Mouse (Mus musculus) intestine, embryonic 14.5 days (tissue): Measurements from ENCODE around the gene Adgrb3. TPM values are rescaled to one million over a fixed set of nuclear protein-coding genes. Genes with fewer than 3 reads are reported as not detected.

Experiments
- ATAC-seq: fragments of 200-750 bp; cut with Nextera tagmentation; replicated peaks from 2 replicates; pipeline ENCODE4 v1.8.0; 2017; ENCODE audit warnings: low read depth, moderate number of reproducible peaks, moderate TSS enrichment, moderate library complexity; ENCODE audit not compliant: low FRiP score, low TSS enrichment
- DNase-seq: peaks from one replicate; pipeline ENCODE4 v3.0.0-alpha.2; 2018; ENCODE audit warnings: low spot score
- H3K27ac ChIP-seq: fragments of 300-500 bp; sonication (generic); 2 replicates; pipeline ENCODE4 v1.5.1; 2014; ENCODE audit warnings: low read depth, mild to moderate bottlenecking, control low read depth
- H3K27me3 ChIP-seq: fragments of 300-500 bp; sonication (generic); replicated peaks from 2 replicates; pipeline ENCODE4 v1.6.1; 2014; ENCODE audit warnings: low read length, control low read depth; ENCODE audit not compliant: control insufficient read depth, insufficient read depth
- H3K36me3 ChIP-seq: fragments of 300-500 bp; sonication (generic); 2 replicates; pipeline ENCODE4 v1.6.1; 2014; ENCODE audit warnings: low read length, control low read depth; ENCODE audit not compliant: control insufficient read depth, insufficient read depth
- H3K4me1 ChIP-seq: fragments of 300-500 bp; sonication (generic); replicated peaks from 2 replicates; pipeline ENCODE4 v1.6.1; 2014; ENCODE audit warnings: low read length, control low read depth, mixed read lengths; ENCODE audit not compliant: control insufficient read depth, insufficient read depth
- H3K4me2 ChIP-seq: fragments of 300-500 bp; sonication (generic); 2 replicates; pipeline ENCODE4 v1.6.1; 2014; ENCODE audit warnings: low read length
- H3K4me3 ChIP-seq: fragments of 300-500 bp; sonication (generic); 2 replicates; pipeline ENCODE4 v1.5.1; 2014; ENCODE audit warnings: low read depth, low read length, control low read depth, mixed read lengths
- H3K9ac ChIP-seq: fragments of 300-500 bp; sonication (generic); 2 replicates; pipeline ENCODE4 v1.6.1; 2014; ENCODE audit warnings: mild to moderate bottlenecking, low read length
- H3K9me3 ChIP-seq: fragments of 300-500 bp; sonication (generic); 2 replicates; pipeline ENCODE4 v1.6.1; 2016; ENCODE audit warnings: low read length, control low read depth; ENCODE audit not compliant: control insufficient read depth
- WGBS: fragments of 180-500 bp; shearing (Covaris S2); extraction: QIAGEN DNeasy Blood & Tissue Kit; methylation state at CpG from one replicate; pipeline ENCODE4 v1.1.7; 2014; 5-methylcytosine and 5-hydroxymethylcytosine counted together
- polyA plus RNA-seq: library from polyadenylated mRNA; unstranded; fragments of >200 nt; fragmentation: Nextera tagmentation; extraction: Ambion mirVana; gene quantifications from 2 replicates; pipeline ENCODE4 v1.2.1, GENCODE M21; 2014

Adgrb3 gene
- polyA plus RNA-seq = 3.6 and 3.8 TPM in 2 replicates

GRCm38 (mm10) chr1:25828971-25829920 is at the start of gene Adgrb3:
Gene Adgrb3, minus strand, starts transcription at chr1:25829707.
- Histone ChIP-seq H3K4me3 (peak within 1 kb of the TSS; percentile 48), H3K4me2 (peak within 1 kb of the TSS; percentile 82), H3K27ac (no peak within 1 kb of the TSS), H3K27me3 (peaks cover 42% of the 10 kb centered on the region), H3K4me1 (no peaks in the 10 kb centered on the region), H3K36me3 (no peaks in the 10 kb centered on the region), H3K9ac (peak within 1 kb of the TSS; percentile 29; the same call in 1 of the 2 replicates), H3K9me3 (no peaks in the 10 kb centered on the region)
- ATAC-seq (no peak; the same call in 1 of the 2 replicates), DNase-seq (no peak)
- 6% methylated on average over 32 of the region's 32 CpGs for WGBS

- H3K4me1 ChIP-seq = no peaks in the 10 kb centered on the region
- no peaks in the 10 kb centered on the region for H3K36me3 ChIP-seq
- no peak overlapping the region for H3K9ac ChIP-seq
- H3K27ac ChIP-seq = no peak overlapping the region
- no peaks in the 10 kb centered on the region for H3K9me3 ChIP-seq
- ATAC-seq (no peak), DNase-seq (no peak)
- 89% methylated on average over 5 of the region's 5 CpGs for WGBS
- H3K4me3 ChIP-seq = no peak overlapping the region
- H3K4me2 ChIP-seq = no peak overlapping the region
- H3K27me3 ChIP-seq = no peaks in the 10 kb centered on the region
Observed at GRCm38 (mm10) chr1:25877526-25877925, 48.0 kb upstream of the Adgrb3 start.

- ATAC-seq (no peak), DNase-seq (no peak)
- no peaks in the 10 kb centered on the region for H3K9me3 ChIP-seq
- no peaks in the 10 kb centered on the region for H3K36me3 ChIP-seq
- no peak overlapping the region for H3K4me2 ChIP-seq
- no peaks in the 10 kb centered on the region for H3K4me1 ChIP-seq
- WGBS = 80% methylated on average over 2 of the region's 2 CpGs
- no peak overlapping the region for H3K4me3 ChIP-seq
- H3K9ac ChIP-seq = no peak overlapping the region
- no peak overlapping the region for H3K27ac ChIP-seq
- H3K27me3 ChIP-seq = no peaks in the 10 kb centered on the region
Observed at GRCm38 (mm10) chr1:25857473-25857872, 28.0 kb upstream of the Adgrb3 start.

- no peak overlapping the region for H3K4me2 ChIP-seq
- H3K9ac ChIP-seq = no peak overlapping the region
- H3K36me3 ChIP-seq = no peaks in the 10 kb centered on the region
- DNase-seq = no peak
- H3K4me3 ChIP-seq = no peak overlapping the region
- H3K27ac ChIP-seq = no peak overlapping the region
- H3K4me1 ChIP-seq = no peaks in the 10 kb centered on the region
- H3K9me3 ChIP-seq = no peaks in the 10 kb centered on the region
- WGBS = 46% methylated on average over 2 of the region's 2 CpGs
- H3K27me3 ChIP-seq = no peaks in the 10 kb centered on the region
- no peak for ATAC-seq
Observed at GRCm38 (mm10) chr1:25854451-25854978, 25.0 kb upstream of the Adgrb3 start.

GRCm38 (mm10) chr1:25832260-25832659 is 2.8 kb upstream of the Adgrb3 start:
- H3K9ac ChIP-seq = no peak overlapping the region
- no peaks in the 10 kb centered on the region for H3K9me3 ChIP-seq
- H3K4me1 ChIP-seq = no peaks in the 10 kb centered on the region
- no peaks in the 10 kb centered on the region for H3K36me3 ChIP-seq
- H3K4me3 ChIP-seq = no peak overlapping the region
- no peak overlapping the region for H3K27ac ChIP-seq
- H3K4me2 ChIP-seq = no peak overlapping the region
- no peak for ATAC-seq
- no peak for DNase-seq
- peaks cover 39% of the 10 kb centered on the region for H3K27me3 ChIP-seq
- WGBS = 61% methylated on average over 6 of the region's 6 CpGs

GRCm38 (mm10) chr1:25831521-25831900 is 2.0 kb upstream of the Adgrb3 start:
- H3K4me1 ChIP-seq = no peaks in the 10 kb centered on the region
- no peaks in the 10 kb centered on the region for H3K9me3 ChIP-seq
- no peak overlapping the region for H3K4me2 ChIP-seq
- DNase-seq (no peak), ATAC-seq (no peak)
- H3K4me3 ChIP-seq = no peak overlapping the region
- 61% methylated on average over 2 of the region's 2 CpGs for WGBS
- peaks cover 42% of the 10 kb centered on the region for H3K27me3 ChIP-seq
- H3K27ac ChIP-seq = no peak overlapping the region
- H3K36me3 ChIP-seq = no peaks in the 10 kb centered on the region
- no peak overlapping the region for H3K9ac ChIP-seq

- H3K9me3 ChIP-seq = no peaks in the 10 kb centered on the region
- no peak overlapping the region for H3K9ac ChIP-seq
- 8% methylated on average over 15 of the region's 15 CpGs for WGBS
- no peaks in the 10 kb centered on the region for H3K36me3 ChIP-seq
- ATAC-seq (no peak), DNase-seq (no peak)
- peak overlapping the region; percentile 82 for H3K4me2 ChIP-seq
- H3K27me3 ChIP-seq = peaks cover 42% of the 10 kb centered on the region
- no peak overlapping the region for H3K27ac ChIP-seq
- no peaks in the 10 kb centered on the region for H3K4me1 ChIP-seq
- peak overlapping the region; percentile 48; the same call in 1 of the 2 replicates for H3K4me3 ChIP-seq
Observed at GRCm38 (mm10) chr1:25830757-25831520, 1.4 kb upstream of the Adgrb3 start.

- Histone ChIP-seq H3K4me3 (peak overlapping the region; percentile 48), H3K4me2 (peak overlapping the region; percentile 82), H3K27ac (no peak overlapping the region), H3K4me1 (no peaks in the 10 kb centered on the region), H3K9me3 (no peaks in the 10 kb centered on the region), H3K27me3 (peaks cover 42% of the 10 kb centered on the region), H3K36me3 (no peaks in the 10 kb centered on the region), H3K9ac (peak overlapping the region; percentile 29; the same call in 1 of the 2 replicates)
- ATAC-seq (peak; percentile 77), DNase-seq (peak; percentile 78)
- under 1% methylated on average over 64 of the region's 99 CpGs for WGBS
Observed at GRCm38 (mm10) chr1:25829921-25830751, 629 bp upstream of the Adgrb3 start.
